Mouse (Mus musculus) neural tube, embryonic 13.5 days (tissue): ENCODE data around the gene Pck1. TPM values are rescaled to one million over a fixed set of nuclear protein-coding genes. Genes with fewer than 3 reads are reported as not detected.

Experiments used
- ATAC-seq: fragments of 200-750 bp; cut with Nextera tagmentation; 2 replicates; pipeline ENCODE4 v1.8.0; 2017; ENCODE audit warnings: low read depth, mild to moderate bottlenecking, moderate TSS enrichment, moderate library complexity
- H3K27ac ChIP-seq: fragments of 300-500 bp; sonication (generic); replicated peaks from 2 replicates; pipeline ENCODE4 v1.5.1; 2015; ENCODE audit warnings: moderate library complexity, mild to moderate bottlenecking, inconsistent platforms
- H3K27me3 ChIP-seq: fragments of 300-500 bp; sonication (generic); 2 replicates; pipeline ENCODE4 v1.6.1; 2015; ENCODE audit warnings: mild to moderate bottlenecking, inconsistent platforms
- H3K36me3 ChIP-seq: fragments of 300-500 bp; sonication (generic); 2 replicates; pipeline ENCODE4 v1.6.1; 2015; ENCODE audit warnings: mild to moderate bottlenecking, inconsistent platforms
- H3K4me1 ChIP-seq: fragments of 300-500 bp; sonication (generic); replicated peaks from 2 replicates; pipeline ENCODE4 v1.6.1; 2015; ENCODE audit warnings: inconsistent platforms
- H3K4me2 ChIP-seq: fragments of 300-500 bp; sonication (generic); 2 replicates; pipeline ENCODE4 v1.6.1; 2015; ENCODE audit warnings: inconsistent platforms, mild to moderate bottlenecking, moderate library complexity
- H3K4me3 ChIP-seq: fragments of 300-500 bp; sonication (generic); 2 replicates; pipeline ENCODE4 v1.5.1; 2015; ENCODE audit warnings: mild to moderate bottlenecking, inconsistent platforms
- H3K9ac ChIP-seq: fragments of 300-500 bp; sonication (generic); 2 replicates; pipeline ENCODE4 v1.6.1; 2015; ENCODE audit warnings: moderate library complexity, mild to moderate bottlenecking, inconsistent platforms
- H3K9me3 ChIP-seq: fragments of 300-500 bp; sonication (generic); 2 replicates; pipeline ENCODE4 v1.6.1; 2016; ENCODE audit warnings: inconsistent platforms
- WGBS: fragments of 180-500 bp; shearing (Covaris S2); methylation state at CpG from one replicate; pipeline ENCODE4 v1.1.7; 2015; 5-methylcytosine and 5-hydroxymethylcytosine counted together
- polyA plus RNA-seq: library from polyadenylated mRNA; unstranded; fragments of >200 nt; fragmentation: Nextera tagmentation; extraction: Ambion mirVana; gene quantifications from 2 replicates; pipeline ENCODE4 v1.2.1, GENCODE M21; 2015

Gene Pck1
- polyA plus RNA-seq, 1 experiment from 2014 or later, result not detected

GRCm38 (mm10) chr2:173187182-173187855, 34.5 kb downstream of the Pck1 start:
- Histone ChIP-seq H3K27me3 (peaks cover 42% of the 10 kb centered on the region), H3K9ac (no peak overlapping the region), H3K36me3 (no peaks in the 10 kb centered on the region), H3K4me3 (no peak overlapping the region), H3K9me3 (no peaks in the 10 kb centered on the region), H3K27ac (no peak overlapping the region), H3K4me1 (no peaks in the 10 kb centered on the region), H3K4me2 (no peak overlapping the region)
- no peak for ATAC-seq
- 35% methylated on average over 8 of the region's 8 CpGs for WGBS

- WGBS, result 86% methylated on average over 4 of the region's 4 CpGs
- Histone ChIP-seq H3K4me1 (no peaks in the 10 kb centered on the region), H3K9ac (no peak overlapping the region), H3K27ac (no peak overlapping the region), H3K27me3 (no peaks in the 10 kb centered on the region), H3K4me3 (no peak overlapping the region), H3K9me3 (no peaks in the 10 kb centered on the region; the same call in 1 of the 2 replicates), H3K36me3 (no peaks in the 10 kb centered on the region), H3K4me2 (no peak overlapping the region)
- no peak for ATAC-seq
Observed at GRCm38 (mm10) chr2:173194796-173195195, 41.9 kb downstream of the Pck1 start.

GRCm38 (mm10) chr2:173202924-173203689, 50.3 kb downstream of the Pck1 start:
- H3K9ac ChIP-seq, result no peak overlapping the region
- no peak for ATAC-seq
- H3K27ac ChIP-seq, result peak overlapping the region; percentile 34; the same call in 1 of the 2 replicates
- no peak overlapping the region for H3K4me3 ChIP-seq
- H3K36me3 ChIP-seq, result no peaks in the 10 kb centered on the region
- no peaks in the 10 kb centered on the region for H3K27me3 ChIP-seq
- peaks cover 5% of the 10 kb centered on the region; the same call in 1 of the 2 replicates for H3K9me3 ChIP-seq
- 68% methylated on average over 19 of the region's 19 CpGs for WGBS
- H3K4me2 ChIP-seq, result no peak overlapping the region
- H3K4me1 ChIP-seq, result 0 out of 2 replicates have a peak, but pooled peaks cover 4% of the 10 kb centered on the region

- H3K4me3 ChIP-seq, result no peak overlapping the region
- WGBS, result 86% methylated on average over 3 of the region's 3 CpGs
- no peak overlapping the region for H3K9ac ChIP-seq
- H3K4me1 ChIP-seq, result 0 out of 2 replicates have a peak, but pooled peaks cover 4% of the 10 kb centered on the region
- peaks cover 5% of the 10 kb centered on the region; the same call in 1 of the 2 replicates for H3K9me3 ChIP-seq
- H3K36me3 ChIP-seq, result no peaks in the 10 kb centered on the region
- H3K27me3 ChIP-seq, result no peaks in the 10 kb centered on the region
- no peak overlapping the region for H3K27ac ChIP-seq
- H3K4me2 ChIP-seq, result no peak overlapping the region
- no peak for ATAC-seq
Observed at GRCm38 (mm10) chr2:173203726-173204125, 50.9 kb downstream of the Pck1 start.

- 0 out of 2 replicates have a peak, but pooled peaks cover 5% of the 10 kb centered on the region for H3K9me3 ChIP-seq
- no peaks in the 10 kb centered on the region for H3K27me3 ChIP-seq
- H3K4me3 ChIP-seq, result no peak overlapping the region
- no peaks in the 10 kb centered on the region for H3K36me3 ChIP-seq
- WGBS, result 68% methylated on average over 4 of the region's 4 CpGs
- H3K9ac ChIP-seq, result no peak overlapping the region
- no peak overlapping the region for H3K4me2 ChIP-seq
- H3K27ac ChIP-seq, result no peak overlapping the region
- H3K4me1 ChIP-seq, result 0 out of 2 replicates have a peak, but pooled peaks cover 4% of the 10 kb centered on the region
- ATAC-seq, result no peak
Observed at GRCm38 (mm10) chr2:173204671-173205070, 51.8 kb downstream of the Pck1 start.

- no peak overlapping the region for H3K27ac ChIP-seq
- no peaks in the 10 kb centered on the region for H3K27me3 ChIP-seq
- H3K9me3 ChIP-seq, result 0 out of 2 replicates have a peak, but pooled peaks cover 5% of the 10 kb centered on the region
- H3K4me1 ChIP-seq, result 0 out of 2 replicates have a peak, but pooled peaks cover 4% of the 10 kb centered on the region
- H3K36me3 ChIP-seq, result no peaks in the 10 kb centered on the region
- H3K4me2 ChIP-seq, result no peak overlapping the region
- WGBS, result 92% methylated on average over 14 of the region's 14 CpGs
- H3K4me3 ChIP-seq, result no peak overlapping the region
- no peak for ATAC-seq
- no peak overlapping the region for H3K9ac ChIP-seq
Observed at GRCm38 (mm10) chr2:173205563-173206099, 52.8 kb downstream of the Pck1 start.

- H3K27me3 ChIP-seq, result no peaks in the 10 kb centered on the region
- H3K36me3 ChIP-seq, result no peaks in the 10 kb centered on the region
- 96% methylated on average over 3 of the region's 3 CpGs for WGBS
- H3K9me3 ChIP-seq, result 0 out of 2 replicates have a peak, but pooled peaks cover 5% of the 10 kb centered on the region
- 0 out of 2 replicates have a peak, but pooled peaks cover 4% of the 10 kb centered on the region for H3K4me1 ChIP-seq
- no peak overlapping the region for H3K4me2 ChIP-seq
- no peak overlapping the region for H3K27ac ChIP-seq
- H3K4me3 ChIP-seq, result no peak overlapping the region
- no peak for ATAC-seq
- no peak overlapping the region for H3K9ac ChIP-seq
Observed at GRCm38 (mm10) chr2:173207051-173207450, 54.2 kb downstream of the Pck1 start.

Other genes starting within 250 kb of the Pck1 start
- gene Bmp7, start 212.7 kb upstream of the Pck1 start, polyA plus RNA-seq, result 15.1 and 16.9 TPM in 2 replicates
- 0.43 and 0.48 TPM in 2 replicates for gene Spo11, start 175.3 kb upstream of the Pck1 start, polyA plus RNA-seq
- gene Rae1, start 152.9 kb upstream of the Pck1 start, polyA plus RNA-seq, result 106 and 110 TPM in 2 replicates
- 18.3 and 21.5 TPM in 2 replicates for gene Rbm38, start 132.6 kb upstream of the Pck1 start, polyA plus RNA-seq
- 0.13 TPM in 1 of 2 replicates, not detected in the other for gene Ctcfl, start 33.5 kb upstream of the Pck1 start, polyA plus RNA-seq
- gene Zbp1, start 65.9 kb downstream of the Pck1 start, polyA plus RNA-seq, result 0.22 and 0.40 TPM in 2 replicates
- 5.2 and 6.0 TPM in 2 replicates for gene Pmepa1, start 123.5 kb downstream of the Pck1 start, polyA plus RNA-seq